Mouse (Mus musculus) kidney, embryonic 16.5 days (tissue): ENCODE measurements around the gene Csrnp3. TPM values are rescaled to one million over a fixed set of nuclear protein-coding genes. Genes with fewer than 3 reads are reported as not detected.
"Not testable (repeated sequence)": the region's sequence is repeated elsewhere in the genome, so short reads cannot be mapped to it uniquely, and the experiment has no call there.

Experiments used
- ATAC-seq: fragments of 200-750 bp; cut with Nextera tagmentation; 2 replicates; pipeline ENCODE4 v1.8.0; 2017; ENCODE audit warnings: moderate TSS enrichment; ENCODE audit not compliant: low FRiP score, low TSS enrichment
- H3K27ac ChIP-seq: fragments of 300-500 bp; sonication (generic); 2 replicates; pipeline ENCODE4 v1.5.1; 2014; ENCODE audit warnings: low read length
- H3K27me3 ChIP-seq: fragments of 300-500 bp; sonication (generic); 2 replicates; pipeline ENCODE4 v1.6.1; 2014; ENCODE audit warnings: low read length, control low read depth, mixed read lengths; ENCODE audit not compliant: insufficient read depth
- H3K36me3 ChIP-seq: fragments of 300-500 bp; sonication (generic); 2 replicates; pipeline ENCODE4 v1.6.1; 2014; ENCODE audit warnings: low read length, control low read depth, mixed read lengths; ENCODE audit not compliant: insufficient read depth
- H3K4me1 ChIP-seq: fragments of 300-500 bp; sonication (generic); 2 replicates; pipeline ENCODE4 v1.6.1; 2014; ENCODE audit warnings: low read length, control low read depth, mixed read lengths; ENCODE audit not compliant: insufficient read depth
- H3K4me2 ChIP-seq: fragments of 300-500 bp; sonication (generic); replicated peaks from 2 replicates; pipeline ENCODE4 v1.6.1; 2014; ENCODE audit warnings: low read depth, low read length
- H3K4me3 ChIP-seq: fragments of 300-500 bp; sonication (generic); 2 replicates; pipeline ENCODE4 v1.5.1; 2014; ENCODE audit warnings: mild to moderate bottlenecking, low read length
- H3K9ac ChIP-seq: fragments of 300-500 bp; sonication (generic); replicated peaks from 2 replicates; pipeline ENCODE4 v1.6.1; 2014; ENCODE audit warnings: low read length
- H3K9me3 ChIP-seq: fragments of 300-500 bp; sonication (generic); 2 replicates; pipeline ENCODE4 v1.6.1; 2016; ENCODE audit warnings: low read length, control low read depth
- WGBS: fragments of 180-500 bp; shearing (Covaris S2); extraction: QIAGEN DNeasy Blood & Tissue Kit; methylation state at CpG from one replicate; pipeline ENCODE4 v1.1.7; 2014; 5-methylcytosine and 5-hydroxymethylcytosine counted together
- polyA plus RNA-seq: library from polyadenylated mRNA; unstranded; fragments of >200 nt; fragmentation: Nextera tagmentation; extraction: Ambion mirVana; gene quantifications from 2 replicates; pipeline ENCODE4 v1.2.1, GENCODE M21; 2015

Gene Csrnp3
- 1.8 and 2.2 TPM in 2 replicates for polyA plus RNA-seq

DNA sequence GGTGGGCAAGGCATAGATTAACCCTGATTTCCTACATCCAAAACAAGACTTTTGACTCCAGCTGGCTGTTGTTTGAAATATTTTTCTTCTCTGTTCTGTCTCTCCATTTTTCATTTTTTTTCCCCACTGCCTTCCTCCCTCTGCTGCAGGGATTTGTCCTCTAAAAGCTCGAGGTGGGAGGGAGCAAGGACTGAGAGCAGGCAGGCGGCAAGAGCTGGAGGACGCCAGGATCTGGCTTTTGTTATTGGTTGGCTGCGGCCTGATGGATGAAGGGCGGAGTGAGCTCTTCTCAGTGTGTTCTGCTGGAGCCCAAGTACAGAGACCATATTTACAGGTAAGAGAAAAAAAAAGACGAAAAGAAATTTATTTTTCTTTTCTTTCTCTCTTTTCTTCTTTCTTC is at the start of gene Csrnp3:
Gene Csrnp3, plus strand, starts transcription at position 217 of the 400 bp plus-strand sequence.
- H3K9me3 ChIP-seq: no peaks in the 10 kb centered on the region
- peak within 1 kb of the TSS; percentile 49 for H3K4me3 ChIP-seq
- whole genome bisulfite sequencing: 2% methylated on average over 6 of the region's 6 CpGs
- H3K27ac ChIP-seq: 0 out of 2 replicates have a peak within 1 kb of the TSS, but pooled peaks have one; percentile 10
- H3K9ac ChIP-seq: peak within 1 kb of the TSS; percentile 37
- no peaks in the 10 kb centered on the region for H3K36me3 ChIP-seq
- 0 out of 2 replicates have a peak, but pooled peaks cover 2% of the 10 kb centered on the region for H3K27me3 ChIP-seq
- H3K4me2 ChIP-seq: peak within 1 kb of the TSS; percentile 59
- ATAC-seq: peak; percentile 93
- no peaks in the 10 kb centered on the region for H3K4me1 ChIP-seq

DNA sequence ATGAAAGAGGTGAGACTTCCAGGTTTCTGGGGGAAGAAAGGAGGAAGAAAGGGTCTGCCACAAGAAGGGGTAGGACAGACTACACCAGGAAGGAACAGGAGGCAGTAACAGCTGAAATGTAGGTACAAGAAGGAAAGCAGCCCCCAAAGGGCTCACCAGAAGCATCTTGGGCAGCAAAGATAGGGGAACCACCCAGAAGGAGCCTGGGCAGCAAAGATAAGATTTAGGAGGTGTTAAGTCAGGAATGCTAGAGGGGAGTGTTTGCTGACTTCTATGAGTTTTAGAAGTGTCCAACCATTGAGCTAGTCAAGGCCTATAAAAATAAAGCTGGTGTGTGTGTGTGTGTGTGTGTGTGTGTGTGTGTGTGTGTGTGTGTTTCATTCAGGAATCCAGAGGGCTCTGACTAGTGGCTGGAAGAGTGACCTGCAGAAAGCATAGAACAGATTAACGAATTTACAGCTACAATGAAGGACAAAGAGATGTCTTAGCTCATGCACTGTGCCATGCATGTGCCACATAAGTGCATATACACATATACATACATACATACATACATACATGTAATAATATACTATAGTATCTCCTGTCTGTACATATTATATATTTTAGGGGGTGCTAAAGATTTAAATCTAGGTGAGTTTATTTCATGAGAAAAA is 44.4 kb upstream of the Csrnp3 start:
- no peak for ATAC-seq
- Histone ChIP-seq H3K9me3 (peaks cover 7% of the 10 kb centered on the region), H3K4me2 (no peak overlapping the region), H3K4me3 (no peak overlapping the region), H3K9ac (no peak overlapping the region), H3K27ac (no peak overlapping the region), H3K36me3 (no peaks in the 10 kb centered on the region), H3K27me3 (no peaks in the 10 kb centered on the region), H3K4me1 (no peaks in the 10 kb centered on the region)
- 86% methylated on average over 1 of the region's 1 CpGs for WGBS

DNA sequence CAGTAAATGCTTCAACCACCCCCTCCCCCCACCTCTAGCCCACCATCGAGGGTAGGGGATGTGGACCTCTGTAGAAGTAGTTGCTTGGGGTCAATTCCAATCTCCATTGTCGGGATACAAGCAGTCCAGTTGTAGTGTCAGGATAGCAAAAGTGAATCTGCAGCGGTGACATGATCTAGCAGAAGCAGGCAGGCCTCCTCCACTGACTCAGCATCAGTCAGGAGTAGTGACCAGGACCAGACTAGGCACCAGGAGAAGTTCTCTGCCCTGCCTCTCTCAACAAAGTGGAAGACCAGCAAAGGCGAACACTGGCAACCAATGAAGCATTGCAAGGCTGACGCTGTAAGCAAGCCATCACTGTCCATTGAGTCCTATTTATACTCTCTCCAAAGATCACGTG is 39.0 kb upstream of the Csrnp3 start:
- H3K9ac ChIP-seq: no peak overlapping the region
- no peak overlapping the region for H3K4me3 ChIP-seq
- no peak overlapping the region for H3K4me2 ChIP-seq
- no peak overlapping the region for H3K27ac ChIP-seq
- no peak for ATAC-seq
- WGBS: 86% methylated on average over 6 of the region's 6 CpGs
- no peaks in the 10 kb centered on the region for H3K9me3 ChIP-seq
- H3K4me1 ChIP-seq: no peaks in the 10 kb centered on the region
- no peaks in the 10 kb centered on the region for H3K27me3 ChIP-seq
- no peaks in the 10 kb centered on the region for H3K36me3 ChIP-seq

DNA sequence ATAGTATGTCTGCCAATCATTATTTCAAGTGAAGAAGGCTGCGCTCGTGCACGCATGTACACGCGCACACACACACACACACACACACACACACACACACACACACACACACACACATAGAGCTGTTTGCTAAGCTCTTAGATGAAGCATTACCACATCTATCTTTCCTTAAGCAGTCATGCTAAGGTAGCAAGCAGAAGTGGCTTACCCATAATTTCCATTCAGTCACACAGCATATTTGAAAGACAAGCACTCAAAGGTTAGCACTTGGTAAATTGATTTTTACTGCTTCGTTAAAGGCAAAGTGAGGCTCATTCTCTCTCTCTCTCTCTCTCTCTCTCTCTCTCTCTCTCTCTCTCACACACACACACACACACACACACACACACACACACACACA is 34.4 kb upstream of the Csrnp3 start:
- H3K4me1 ChIP-seq, H3K4me2 ChIP-seq, H3K9me3 ChIP-seq, H3K27ac ChIP-seq, H3K4me3 ChIP-seq, H3K27me3 ChIP-seq, ATAC-seq, H3K36me3 ChIP-seq, H3K9ac ChIP-seq: not testable (repeated sequence)
- WGBS: 96% methylated on average over 6 of the region's 6 CpGs

DNA sequence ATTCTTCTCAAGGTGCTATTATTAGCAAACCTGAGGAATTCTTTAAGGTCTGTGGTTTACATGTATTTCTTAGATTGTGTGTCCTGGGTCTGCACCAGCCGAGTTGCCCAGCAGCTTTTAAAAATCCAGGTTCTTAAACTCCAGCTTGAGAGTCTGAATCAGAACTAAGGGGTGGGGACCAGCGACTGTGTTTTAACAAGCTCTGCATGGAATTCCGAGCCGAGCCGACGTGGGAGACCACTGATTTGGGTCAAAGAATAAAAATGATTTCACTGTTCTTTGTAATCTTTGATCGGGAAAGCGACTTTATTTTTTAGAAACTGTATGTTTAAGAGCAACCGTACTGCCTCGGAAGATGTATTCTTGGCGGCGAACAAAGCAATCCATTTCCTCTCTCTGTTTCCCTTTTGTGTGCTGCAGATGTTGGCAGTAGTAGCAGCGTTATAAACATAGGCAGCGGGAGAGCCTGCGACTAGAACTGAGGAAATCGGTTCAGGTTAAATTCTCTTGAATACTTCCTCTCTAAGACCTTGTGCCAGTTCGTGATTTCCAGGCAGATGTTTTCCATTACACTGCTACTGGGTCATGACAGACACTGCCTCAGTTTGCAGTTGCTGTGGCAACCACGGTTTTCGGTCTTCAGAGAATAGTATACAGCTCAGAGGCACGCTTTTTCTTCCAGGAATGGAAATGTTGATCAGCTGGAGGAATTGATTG is 27.3 kb upstream of the Csrnp3 start:
- 38% methylated on average over 20 of the region's 20 CpGs for WGBS
- peak; percentile 92 for ATAC-seq
- Histone ChIP-seq H3K27me3 (no peaks in the 10 kb centered on the region), H3K4me2 (peak overlapping the region; percentile 50), H3K4me1 (no peaks in the 10 kb centered on the region), H3K36me3 (no peaks in the 10 kb centered on the region), H3K9me3 (no peaks in the 10 kb centered on the region), H3K9ac (peak overlapping the region; percentile 44), H3K4me3 (peak overlapping the region; percentile 22), H3K27ac (peak overlapping the region; percentile 60; the same call in 1 of the 2 replicates)

DNA sequence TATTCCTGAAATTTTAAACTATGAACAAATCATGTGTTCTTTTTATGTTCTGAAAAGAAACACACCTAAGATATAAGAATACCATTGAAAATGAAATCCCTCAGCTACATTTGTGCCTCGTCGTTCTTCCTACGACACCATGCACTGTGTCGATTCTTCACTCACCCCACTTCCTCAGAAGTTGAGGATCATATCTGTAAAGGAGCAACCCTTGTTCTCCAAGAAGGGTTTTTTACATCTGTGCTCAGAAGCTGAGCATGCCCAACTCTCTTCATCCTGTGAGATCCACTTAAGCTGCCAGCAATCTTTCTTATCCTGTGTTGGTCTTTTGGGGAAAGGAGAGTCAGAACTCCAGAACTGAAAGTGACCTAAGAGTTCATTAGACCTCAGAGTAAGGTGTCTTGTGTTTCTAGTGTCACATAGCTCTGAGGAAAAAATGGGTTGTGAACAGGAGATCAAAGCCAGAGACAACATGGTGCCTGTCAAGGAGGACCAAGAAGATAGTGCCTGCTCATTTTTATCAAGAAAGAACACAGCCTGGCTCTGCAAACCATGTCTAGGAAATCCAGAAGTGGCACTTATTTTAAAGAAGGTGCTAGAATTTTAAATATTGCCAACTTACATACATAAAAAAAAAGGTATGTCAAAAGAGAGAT is 25.3 kb upstream of the Csrnp3 start:
- H3K9me3 ChIP-seq: no peaks in the 10 kb centered on the region
- ATAC-seq: no peak
- no peaks in the 10 kb centered on the region for H3K27me3 ChIP-seq
- H3K27ac ChIP-seq: no peak overlapping the region
- H3K36me3 ChIP-seq: no peaks in the 10 kb centered on the region
- no peak overlapping the region for H3K9ac ChIP-seq
- 85% methylated on average over 4 of the region's 4 CpGs for WGBS
- no peaks in the 10 kb centered on the region for H3K4me1 ChIP-seq
- no peak overlapping the region for H3K4me2 ChIP-seq
- H3K4me3 ChIP-seq: no peak overlapping the region

DNA sequence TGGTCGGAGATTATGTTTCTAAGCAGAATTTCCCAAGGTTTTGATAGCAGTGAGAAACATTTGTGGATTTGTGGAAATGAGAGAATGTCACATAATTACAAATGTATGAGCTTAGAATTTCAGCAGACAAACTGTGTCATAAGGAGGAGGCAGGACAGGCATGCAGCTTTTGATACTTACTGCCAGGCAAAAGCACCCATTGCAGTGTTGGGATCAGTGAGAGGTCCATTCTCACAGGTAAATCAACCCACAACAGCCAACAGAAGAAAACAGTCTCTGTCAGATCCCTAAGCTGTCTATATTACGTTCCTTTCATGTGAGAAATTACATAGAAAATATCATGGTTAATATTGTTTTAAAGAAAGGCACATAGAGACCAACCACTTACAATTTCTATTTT is 19.3 kb upstream of the Csrnp3 start:
- Histone ChIP-seq H3K4me1 (no peaks in the 10 kb centered on the region), H3K4me2 (no peak overlapping the region), H3K4me3 (no peak overlapping the region), H3K9ac (no peak overlapping the region), H3K36me3 (no peaks in the 10 kb centered on the region), H3K9me3 (no peaks in the 10 kb centered on the region), H3K27ac (no peak overlapping the region), H3K27me3 (no peaks in the 10 kb centered on the region)
- 90% methylated on average over 2 of the region's 2 CpGs for WGBS
- no peak for ATAC-seq

DNA sequence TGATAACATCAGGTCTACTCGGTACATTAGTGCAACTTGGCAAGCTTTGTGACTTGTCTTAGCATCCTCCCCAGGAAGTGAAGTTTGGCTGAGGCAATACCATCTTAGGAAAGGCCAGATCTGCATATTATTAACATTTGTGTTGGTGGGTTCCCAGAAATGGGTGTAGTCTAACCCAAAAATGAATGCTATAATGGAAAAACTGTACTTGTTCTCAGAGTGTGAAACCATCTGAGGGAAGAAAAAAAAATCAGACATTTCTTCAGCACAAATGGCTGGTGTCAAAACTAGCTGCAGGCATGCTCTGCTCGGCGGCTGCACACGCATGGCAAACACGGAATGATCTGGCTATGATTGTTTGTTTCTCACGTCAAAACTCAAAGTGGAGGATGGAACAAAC is 18.8 kb upstream of the Csrnp3 start:
- WGBS: 84% methylated on average over 6 of the region's 6 CpGs

DNA sequence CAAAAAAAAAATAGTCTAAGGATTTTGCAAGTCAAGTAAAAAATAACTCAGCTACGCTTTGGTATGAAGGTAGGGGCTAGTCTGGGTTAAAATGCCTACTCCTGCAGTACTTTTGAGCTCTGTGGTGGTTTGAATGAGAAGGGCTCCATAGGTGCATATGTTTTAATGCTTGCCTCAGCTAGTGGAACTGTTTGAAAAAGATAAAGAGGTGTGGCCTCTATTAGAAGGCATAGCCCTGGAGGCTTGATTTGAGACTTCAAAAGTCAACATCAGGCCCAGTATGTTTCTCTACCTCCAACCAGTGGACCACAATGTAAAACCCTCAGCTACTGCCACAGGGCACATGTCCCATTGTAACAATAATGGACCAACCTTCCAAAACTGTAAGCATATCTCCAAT is 16.9 kb upstream of the Csrnp3 start:
- Histone ChIP-seq H3K36me3 (no peaks in the 10 kb centered on the region), H3K9me3 (no peaks in the 10 kb centered on the region), H3K4me3 (no peak overlapping the region), H3K9ac (no peak overlapping the region), H3K4me1 (no peaks in the 10 kb centered on the region), H3K4me2 (no peak overlapping the region), H3K27ac (no peak overlapping the region), H3K27me3 (no peaks in the 10 kb centered on the region)
- ATAC-seq: no peak
- whole genome bisulfite sequencing: 84% methylated on average over 1 of the region's 1 CpGs

More for the DNA sequence above, 18.8 kb upstream of the Csrnp3 start:
- no peaks in the 10 kb centered on the region for H3K36me3 ChIP-seq
- H3K27me3 ChIP-seq: no peaks in the 10 kb centered on the region
- H3K9me3 ChIP-seq: no peaks in the 10 kb centered on the region
- ATAC-seq: no peak
- no peak overlapping the region for H3K4me2 ChIP-seq
- no peak overlapping the region for H3K27ac ChIP-seq
- H3K4me3 ChIP-seq: no peak overlapping the region
- H3K4me1 ChIP-seq: no peaks in the 10 kb centered on the region
- no peak overlapping the region for H3K9ac ChIP-seq
